Comparison of ENCODE assay signal across 24 mouse cellular contexts in the genomic region with DNA sequence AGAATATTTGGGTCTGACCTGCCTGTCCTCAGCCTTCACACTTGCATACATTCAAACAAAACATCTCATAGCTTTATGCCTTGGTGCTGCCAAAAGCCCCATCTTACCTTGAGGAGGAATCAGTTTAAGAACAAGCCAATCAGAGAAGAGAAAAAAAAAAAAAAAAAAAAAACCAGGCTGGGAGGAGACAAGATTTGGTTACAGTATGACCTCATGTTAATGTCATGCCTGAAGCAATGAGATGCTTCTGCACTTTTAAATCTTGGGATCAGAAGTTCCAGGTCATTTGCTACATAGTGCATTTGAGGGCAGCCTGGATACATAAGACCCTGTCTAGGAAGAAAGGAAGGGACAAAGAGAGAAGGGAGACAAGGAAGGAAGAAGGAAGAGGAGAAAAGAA. TPM values are rescaled to one million over a fixed set of nuclear protein-coding genes. Genes with fewer than 3 reads are reported as not detected.
DNase-seq lines count a peak whose midpoint lies in the region; ATAC-seq and TF ChIP-seq lines count a peak whose summit lies in the region.
"Had no signal": no experiment of that assay in that cellular context is flagged by ENCODE, and none has a peak within 500 bp of the region (broad histone marks: within the 10 kb centered on the region; RNA-seq: fewer than 3 reads in every experiment).

No protein-coding gene starts in this region.

- H3K4me3 ChIP-seq in gastrocnemius, adult 2 months = no peak overlapping the region
- no peak overlapping the region for H3K4me3 ChIP-seq in kidney, postnatal 0 days (replicated peaks; ENCODE audit: low read depth, low read length)
- H3K4me3 ChIP-seq: embryonic facial prominence, embryonic 10.5 days; embryonic facial prominence, embryonic 12.5 days; forebrain, embryonic 13.5 days; forebrain, embryonic 15.5 days had no signal

- no peak overlapping the region for H3K4me2 ChIP-seq in kidney, postnatal 0 days (ENCODE audit: low read length)
- H3K4me2 ChIP-seq: embryonic facial prominence, embryonic 12.5 days; forebrain, embryonic 13.5 days; forebrain, embryonic 15.5 days had no signal

- intact Hi-C loops in gastrocnemius, adult 2 months (cut with DNase I) = loop anchor here (5.0 kb wide), 1 partner anchor 65 kb away; no protein-coding TSS in a partner anchor

- H3K9ac ChIP-seq in kidney, postnatal 0 days (ENCODE audit: low read depth, low read length) = no peak overlapping the region
- H3K9ac ChIP-seq: embryonic facial prominence, embryonic 12.5 days; forebrain, embryonic 13.5 days; forebrain, embryonic 15.5 days; forebrain, postnatal 0 days had no signal

- H3K27me3 ChIP-seq in kidney, postnatal 0 days (ENCODE audit: insufficient read depth, low read length) = no peaks in the 10 kb centered on the region
- H3K27me3 ChIP-seq: embryonic facial prominence, embryonic 12.5 days; forebrain, embryonic 13.5 days; forebrain, embryonic 15.5 days; Patski had no signal

- peak overlapping the region; percentile 98 for H3K27ac ChIP-seq in gastrocnemius, adult 2 months
- H3K27ac ChIP-seq in kidney, postnatal 0 days = no peak overlapping the region
- H3K27ac ChIP-seq: embryonic facial prominence, embryonic 10.5 days; embryonic facial prominence, embryonic 12.5 days; forebrain, embryonic 13.5 days; forebrain, embryonic 15.5 days had no signal

- H3K36me3 ChIP-seq in kidney, postnatal 0 days (ENCODE audit: insufficient read depth, low read length) = no peaks in the 10 kb centered on the region
- H3K36me3 ChIP-seq: embryonic facial prominence, embryonic 10.5 days; embryonic facial prominence, embryonic 12.5 days; forebrain, embryonic 15.5 days; G1E had no signal

- no peak for ATAC-seq in kidney, postnatal 0 days (replicated peaks; ENCODE audit: low FRiP score, low read depth)
- ATAC-seq: activated CD4-positive, CD25-positive, alpha-beta regulatory T cell, adult 4 months; CD4-positive, CD25-positive, alpha-beta regulatory T cell, adult 4 months; forebrain, embryonic 13.5 days; forebrain, embryonic 15.5 days; forebrain, postnatal 0 days; Patski had no signal

- no peak for DNase-seq in gastrocnemius, adult 2 months
- DNase-seq in gastrocnemius, adult 18-20 months (ENCODE audit: low spot score) = no peak
- DNase-seq in kidney, postnatal 0 days (ENCODE audit: low spot score) = peak; percentile 43
- no peak for DNase-seq in kidney, postnatal 36 days
- DNase-seq in skeletal muscle tissue, adult 2 months (ENCODE audit: low read depth, low spot score) = peak; percentile 78
- DNase-seq in thymus, postnatal 4 days = no peak
- DNase-seq: adrenal gland, adult 8-10 months; adrenal gland, postnatal 14 days; adrenal gland, postnatal 36 days; B cell, adult 2 months; cerebellum, adult 11-12 months; cerebellum, adult 2 months; cerebellum, adult 9-10 months; cerebellum, postnatal 10 days; cerebellum, postnatal 25 days; forebrain, postnatal 0 days had no signal

- no peaks in the 10 kb centered on the region; the same call in 1 of the 2 replicates for H3K9me3 ChIP-seq in kidney, postnatal 0 days (replicated peaks; ENCODE audit: low read length)
- H3K9me3 ChIP-seq: embryonic facial prominence, embryonic 10.5 days; embryonic facial prominence, embryonic 12.5 days; forebrain, embryonic 13.5 days; forebrain, embryonic 15.5 days; G1E had no signal

- H3K4me1 ChIP-seq in kidney, postnatal 0 days (replicated peaks; ENCODE audit: insufficient read depth, low read length) = no peaks in the 10 kb centered on the region
- H3K4me1 ChIP-seq: embryonic facial prominence, embryonic 10.5 days; embryonic facial prominence, embryonic 12.5 days; forebrain, embryonic 13.5 days; forebrain, embryonic 15.5 days had no signal

- no peak for TF ChIP-seq CTCF in gastrocnemius, adult 2 months (IDR thresholded peaks at IDR 0.05)
- TF ChIP-seq CTCF in kidney, postnatal 0 days (IDR thresholded peaks at IDR 0.05; ENCODE audit: low read depth) = no peak

RNA-seq across cellular contexts. Expression of gene Rbm24, which starts 6.0 kb away (rescaled TPM):
- 100 to 1,000 TPM; 163 to 196 TPM for total RNA-seq in gastrocnemius, adult 2 months (2021)
- total RNA-seq in gastrocnemius, adult 18-20 months (2021) = 100 to 1,000 TPM; 176 to 207 TPM
- 1.0 and 1.2 TPM in 2 replicates for polyA plus RNA-seq in kidney, postnatal 0 days (2015; fragmentation: Nextera tagmentation; extraction: Ambion mirVana)
- polyA plus RNA-seq: activated CD4-positive, CD25-positive, alpha-beta regulatory T cell, adult 4 months; G1E had no signal

Comparison
In these comparisons a context has a peak if more than half of its experiments do, and no peak if none do; other contexts are left out.
1. DNase-seq: peak in kidney, postnatal 0 days (single experiment) and skeletal muscle tissue, adult 2 months (single experiment); none in gastrocnemius, adult 2 months (single experiment), gastrocnemius, adult 18-20 months (single experiment), kidney, postnatal 36 days (0 of 2) and thymus, postnatal 4 days (single experiment).